Mouse (Mus musculus) heart, embryonic 15.5 days (tissue): ENCODE results near the gene Pdk2. TPM values are rescaled to one million over a fixed set of nuclear protein-coding genes. Genes with fewer than 3 reads are reported as not detected.
A peak's percentile ranks its signal among the peaks of the same experiment; 100 is the strongest.

ENCODE experiments used
- ATAC-seq: fragments of 200-750 bp; cut with Nextera tagmentation; replicated peaks from 2 replicates; pipeline ENCODE4 v1.8.0; 2017; ENCODE audit warnings: low read depth, moderate TSS enrichment; ENCODE audit not compliant: insufficient number of reproducible peaks, insufficient read depth, low FRiP score
- H3K27ac ChIP-seq: fragments of 300-500 bp; sonication (generic); 2 replicates; pipeline ENCODE4 v1.5.1; 2015; ENCODE audit warnings: mild to moderate bottlenecking, inconsistent platforms
- H3K27me3 ChIP-seq: fragments of 300-500 bp; sonication (generic); 2 replicates; pipeline ENCODE4 v1.6.1; 2015; ENCODE audit warnings: inconsistent platforms
- H3K36me3 ChIP-seq: fragments of 300-500 bp; sonication (generic); 2 replicates; pipeline ENCODE4 v1.6.1; 2015; ENCODE audit warnings: mild to moderate bottlenecking, inconsistent platforms
- H3K4me1 ChIP-seq: fragments of 300-500 bp; sonication (generic); replicated peaks from 2 replicates; pipeline ENCODE4 v1.6.1; 2015; ENCODE audit warnings: inconsistent platforms
- H3K4me2 ChIP-seq: fragments of 300-500 bp; sonication (generic); 2 replicates; pipeline ENCODE4 v1.6.1; 2015; ENCODE audit warnings: inconsistent platforms, mild to moderate bottlenecking, moderate library complexity
- H3K4me3 ChIP-seq: fragments of 300-500 bp; sonication (generic); 2 replicates; pipeline ENCODE4 v1.5.1; 2015; ENCODE audit warnings: mild to moderate bottlenecking, inconsistent platforms
- H3K9ac ChIP-seq: fragments of 300-500 bp; sonication (generic); 2 replicates; pipeline ENCODE4 v1.6.1; 2015; ENCODE audit warnings: mild to moderate bottlenecking, inconsistent platforms
- H3K9me3 ChIP-seq: fragments of 300-500 bp; sonication (generic); replicated peaks from 2 replicates; pipeline ENCODE4 v1.6.1; 2016; ENCODE audit warnings: inconsistent platforms
- WGBS: fragments of 180-500 bp; shearing (Covaris S2); methylation state at CpG from one replicate; pipeline ENCODE4 v1.1.7; 2015; ENCODE audit warnings: mixed read lengths; 5-methylcytosine and 5-hydroxymethylcytosine counted together
- polyA plus RNA-seq: library from polyadenylated mRNA; unstranded; fragments of >200 nt; fragmentation: Nextera tagmentation; extraction: Ambion mirVana; gene quantifications from 2 replicates; pipeline ENCODE4 v1.2.1, GENCODE M21; 2015

Pdk2 gene
- polyA plus RNA-seq, 1 experiment from 2014 or later, result 114 TPM

- H3K27ac ChIP-seq, result peak overlapping the region; percentile 55
- peak overlapping the region; percentile 32 for H3K4me2 ChIP-seq
- no peak overlapping the region for H3K9ac ChIP-seq
- no peaks in the 10 kb centered on the region for H3K9me3 ChIP-seq
- ATAC-seq, result no peak
- peaks cover 59% of the 10 kb centered on the region for H3K4me1 ChIP-seq
- H3K36me3 ChIP-seq, result no peaks in the 10 kb centered on the region
- no peak overlapping the region for H3K4me3 ChIP-seq
- H3K27me3 ChIP-seq, result peaks cover 7% of the 10 kb centered on the region; the same call in 1 of the 2 replicates
- WGBS, result 19% methylated on average over 6 of the region's 6 CpGs
Measured at GRCm38 (mm10) chr11:95079256-95079875, 38.2 kb upstream of the Pdk2 start.

DNA sequence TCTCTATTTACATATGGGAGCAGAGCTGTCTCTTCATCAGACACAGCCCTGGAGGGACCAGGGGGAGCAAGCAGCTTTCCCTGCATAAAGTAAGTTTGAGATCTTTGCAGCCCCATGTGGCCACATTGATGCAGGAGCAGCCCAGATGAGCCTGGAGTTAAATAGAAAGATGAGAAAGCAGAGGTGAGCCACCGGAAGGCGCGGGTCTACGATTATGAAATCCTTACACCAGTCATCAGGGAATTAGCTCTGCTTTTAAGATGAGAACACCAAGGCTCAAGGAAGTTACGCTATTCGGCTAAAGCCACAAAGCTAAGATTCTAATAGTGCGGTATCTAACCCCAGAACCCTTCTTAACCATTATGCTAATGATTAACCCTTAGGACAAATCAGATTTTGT is 36.8 kb upstream of the Pdk2 start:
- no peaks in the 10 kb centered on the region for H3K36me3 ChIP-seq
- WGBS, result 67% methylated on average over 7 of the region's 7 CpGs
- peaks cover 68% of the 10 kb centered on the region for H3K4me1 ChIP-seq
- H3K27me3 ChIP-seq, result peaks cover 7% of the 10 kb centered on the region; the same call in 1 of the 2 replicates
- H3K4me2 ChIP-seq, result no peak overlapping the region
- H3K4me3 ChIP-seq, result no peak overlapping the region
- H3K9me3 ChIP-seq, result no peaks in the 10 kb centered on the region
- no peak overlapping the region for H3K9ac ChIP-seq
- ATAC-seq, result no peak
- no peak overlapping the region for H3K27ac ChIP-seq

- Histone ChIP-seq H3K4me3 (peak within 1 kb of the TSS; percentile 83), H3K9ac (peak within 1 kb of the TSS; percentile 86), H3K27ac (peak within 1 kb of the TSS; percentile 87), H3K4me1 (peaks cover 82% of the 10 kb centered on the region), H3K9me3 (no peaks in the 10 kb centered on the region), H3K4me2 (peak within 1 kb of the TSS; percentile 91), H3K27me3 (peaks cover 7% of the 10 kb centered on the region; the same call in 1 of the 2 replicates), H3K36me3 (no peaks in the 10 kb centered on the region)
- ATAC-seq, result peak; percentile 77
- under 1% methylated on average over 47 of the region's 51 CpGs for WGBS
Measured at GRCm38 (mm10) chr11:95076536-95077111, 35.5 kb upstream of the Pdk2 start, which contains the start of gene Itga3. Gene Itga3, minus strand, starts transcription at chr11:95076801.

GRCm38 (mm10) chr11:95076041-95076535 is 34.9 kb upstream of the Pdk2 start:
- peaks cover 87% of the 10 kb centered on the region for H3K4me1 ChIP-seq
- H3K9me3 ChIP-seq, result no peaks in the 10 kb centered on the region
- no peaks in the 10 kb centered on the region for H3K36me3 ChIP-seq
- ATAC-seq, result peak; percentile 45
- H3K9ac ChIP-seq, result peak overlapping the region; percentile 86
- H3K27ac ChIP-seq, result peak overlapping the region; percentile 87
- H3K27me3 ChIP-seq, result peaks cover 7% of the 10 kb centered on the region; the same call in 1 of the 2 replicates
- peak overlapping the region; percentile 91 for H3K4me2 ChIP-seq
- peak overlapping the region; percentile 83 for H3K4me3 ChIP-seq
- WGBS, result 0% methylated on average over 42 of the region's 42 CpGs

- H3K36me3 ChIP-seq, result no peaks in the 10 kb centered on the region
- peak overlapping the region; percentile 83 for H3K4me3 ChIP-seq
- peak overlapping the region; percentile 87 for H3K27ac ChIP-seq
- peak overlapping the region; percentile 86 for H3K9ac ChIP-seq
- peaks cover 91% of the 10 kb centered on the region for H3K4me1 ChIP-seq
- 5% methylated on average over 19 of the region's 19 CpGs for WGBS
- peak overlapping the region; percentile 91 for H3K4me2 ChIP-seq
- H3K9me3 ChIP-seq, result no peaks in the 10 kb centered on the region
- no peak for ATAC-seq
- H3K27me3 ChIP-seq, result peaks cover 7% of the 10 kb centered on the region; the same call in 1 of the 2 replicates
Measured at GRCm38 (mm10) chr11:95075197-95076040, 34.3 kb upstream of the Pdk2 start.

- peaks cover 7% of the 10 kb centered on the region; the same call in 1 of the 2 replicates for H3K27me3 ChIP-seq
- no peak overlapping the region for H3K27ac ChIP-seq
Measured at GRCm38 (mm10) chr11:95074694-95075093, 33.5 kb upstream of the Pdk2 start.

GRCm38 (mm10) chr11:95073835-95074234 is 32.7 kb upstream of the Pdk2 start:
- Histone ChIP-seq H3K27ac (no peak overlapping the region), H3K4me2 (0 out of 2 replicates have a peak overlapping the region, but pooled peaks have one; percentile 2)

More at GRCm38 (mm10) chr11:95074694-95075093, 33.5 kb upstream of the Pdk2 start:
- peak overlapping the region; percentile 83; the same call in 1 of the 2 replicates for H3K4me3 ChIP-seq
- H3K36me3 ChIP-seq, result no peaks in the 10 kb centered on the region
- ATAC-seq, result no peak
- H3K9ac ChIP-seq, result no peak overlapping the region
- H3K4me1 ChIP-seq, result peaks cover 91% of the 10 kb centered on the region
- WGBS, result 63% methylated on average over 4 of the region's 4 CpGs
- peak overlapping the region; percentile 91 for H3K4me2 ChIP-seq
- H3K9me3 ChIP-seq, result no peaks in the 10 kb centered on the region

GRCm38 (mm10) chr11:95072804-95073203 is 31.6 kb upstream of the Pdk2 start:
- 67% methylated on average over 5 of the region's 5 CpGs for WGBS
- H3K9ac ChIP-seq, result no peak overlapping the region
- no peak for ATAC-seq
- H3K27me3 ChIP-seq, result peaks cover 3% of the 10 kb centered on the region; the same call in 1 of the 2 replicates
- no peak overlapping the region for H3K4me2 ChIP-seq
- peaks cover 85% of the 10 kb centered on the region for H3K4me1 ChIP-seq
- H3K4me3 ChIP-seq, result no peak overlapping the region
- H3K27ac ChIP-seq, result peak overlapping the region; percentile 86
- H3K9me3 ChIP-seq, result no peaks in the 10 kb centered on the region
- no peaks in the 10 kb centered on the region for H3K36me3 ChIP-seq

More at GRCm38 (mm10) chr11:95073835-95074234, 32.7 kb upstream of the Pdk2 start:
- Histone ChIP-seq H3K9me3 (no peaks in the 10 kb centered on the region), H3K4me1 (peaks cover 91% of the 10 kb centered on the region), H3K4me3 (no peak overlapping the region), H3K9ac (no peak overlapping the region), H3K27me3 (peaks cover 7% of the 10 kb centered on the region; the same call in 1 of the 2 replicates), H3K36me3 (no peaks in the 10 kb centered on the region)
- ATAC-seq, result no peak
- WGBS, result 73% methylated on average over 4 of the region's 4 CpGs

GRCm38 (mm10) chr11:95072136-95072535 is 31.0 kb upstream of the Pdk2 start:
- H3K36me3 ChIP-seq, result 0 out of 2 replicates have a peak, but pooled peaks cover under 1% of the 10 kb centered on the region
- no peaks in the 10 kb centered on the region for H3K27me3 ChIP-seq
- peaks cover 82% of the 10 kb centered on the region for H3K4me1 ChIP-seq
- no peak overlapping the region for H3K4me3 ChIP-seq
- H3K9ac ChIP-seq, result no peak overlapping the region
- WGBS, result 70% methylated on average over 8 of the region's 8 CpGs
- no peak for ATAC-seq
- no peak overlapping the region for H3K4me2 ChIP-seq
- H3K27ac ChIP-seq, result peak overlapping the region; percentile 86
- no peaks in the 10 kb centered on the region for H3K9me3 ChIP-seq

DNA sequence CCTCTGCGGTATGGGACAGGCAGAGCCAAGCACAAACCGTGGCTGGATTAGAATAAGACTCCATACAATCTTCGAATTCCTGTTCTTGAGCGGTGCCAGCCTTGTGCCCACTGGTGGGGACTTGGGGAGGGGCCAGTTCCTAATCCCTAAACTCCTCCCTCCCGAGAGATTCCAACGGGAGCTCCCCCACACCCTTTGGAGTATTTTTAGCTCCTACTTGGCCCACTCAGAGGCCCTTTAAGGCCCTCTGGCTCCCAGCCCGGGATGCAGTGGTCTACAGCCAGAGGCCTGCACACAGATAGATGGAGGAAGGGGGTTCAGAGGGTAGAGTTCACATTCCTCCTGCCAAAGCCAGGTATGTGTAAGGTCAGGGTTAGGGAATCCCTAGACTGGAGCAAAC is 30.1 kb upstream of the Pdk2 start:
- peak; percentile 80 for ATAC-seq
- Histone ChIP-seq H3K27me3 (no peaks in the 10 kb centered on the region), H3K4me2 (peak overlapping the region; percentile 30), H3K4me1 (peaks cover 76% of the 10 kb centered on the region), H3K9ac (no peak overlapping the region), H3K27ac (peak overlapping the region; percentile 86), H3K36me3 (peaks cover 3% of the 10 kb centered on the region; the same call in 1 of the 2 replicates), H3K9me3 (no peaks in the 10 kb centered on the region), H3K4me3 (no peak overlapping the region)
- 10% methylated on average over 7 of the region's 7 CpGs for WGBS
